Mouse (Mus musculus): ENCODE results near the gene Zfp467. TPM values are rescaled to one million over a fixed set of nuclear protein-coding genes. Genes with fewer than 3 reads are reported as not detected.

Zfp467 gene
- polyA plus RNA-seq, 1 experiment: 1.7 TPM

DNA sequence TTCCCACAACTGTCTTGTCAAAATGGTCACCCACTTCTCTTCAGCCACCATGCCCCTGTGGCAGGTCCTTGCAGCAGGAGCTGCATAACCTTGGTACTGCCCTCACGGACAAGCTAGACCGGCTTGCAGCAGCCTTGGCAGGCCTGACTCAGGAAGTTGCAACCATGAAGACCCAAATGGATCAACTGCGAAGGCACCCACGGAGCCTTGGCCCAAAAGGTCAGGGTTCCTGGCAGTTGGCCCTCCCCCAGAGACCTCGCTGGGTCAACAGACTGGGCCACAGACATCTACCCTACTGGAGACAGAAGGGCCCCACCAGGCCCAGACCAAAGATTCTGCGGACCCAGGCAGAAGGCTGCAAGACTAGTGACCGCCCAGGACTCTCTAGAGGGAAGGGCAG lies 30.0 kb downstream of the Zfp467 start:
- Histone ChIP-seq H3K4me3 (no peak overlapping the region), H3ac (ENCODE audit: control insufficient read depth, insufficient read length) (no peak overlapping the region), H3K4me2 (ENCODE audit: low read depth) (no peak overlapping the region), H3K79me2 (ENCODE audit: control insufficient read depth, insufficient read depth) (no peaks in the 10 kb centered on the region), H3K27me3 (ENCODE audit: control insufficient read depth, insufficient read depth, insufficient read length) (no peaks in the 10 kb centered on the region), H3K36me3 (ENCODE audit: control insufficient read depth, insufficient read depth) (no peaks in the 10 kb centered on the region)
- TF ChIP-seq TCF12 (IDR thresholded peaks at IDR 0.05; ENCODE audit: insufficient read depth, poor library complexity, severe bottlenecking) (no peak), REST (IDR thresholded peaks at IDR 0.05; ENCODE audit: insufficient read depth, insufficient read length) (no peak), SRF (IDR thresholded peaks at IDR 0.05; ENCODE audit: control insufficient read depth, insufficient read length, low read depth) (no peak), POLR2AphosphoS2 (IDR thresholded peaks at IDR 0.05; ENCODE audit: insufficient read length, low read depth) (no peak), MYOD1 (IDR thresholded peaks at IDR 0.05; ENCODE audit: control insufficient read depth in 1 of 3, insufficient read length in 2 of 3, low read depth in 2 of 3) (no peak), CEBPB (IDR thresholded peaks at IDR 0.05; ENCODE audit: insufficient read depth, poor library complexity, severe bottlenecking) (no peak), USF1 (IDR thresholded peaks at IDR 0.05; ENCODE audit: low read depth) (no peak), E2F4 (IDR thresholded peaks at IDR 0.05; ENCODE audit: insufficient read depth) (no peak), MAX (IDR thresholded peaks at IDR 0.05; ENCODE audit: low read depth) (no peak), POLR2A (IDR thresholded peaks at IDR 0.05; ENCODE audit: insufficient read length, low read depth) (no peak), TCF3 (IDR thresholded peaks at IDR 0.05; ENCODE audit: insufficient read length, low read depth) (no peak), MYOG (IDR thresholded peaks at IDR 0.05; ENCODE audit: control insufficient read depth in 1 of 3, insufficient read depth in 1 of 3, insufficient read length in 2 of 3, low read depth in 2 of 3) (no peak)

GRCm38 (mm10) chr6:48414886-48415285 lies 30.7 kb downstream of the Zfp467 start:
- Histone ChIP-seq H3K4me2 (ENCODE audit: low read depth) (no peak overlapping the region), H3K36me3 (ENCODE audit: control insufficient read depth, insufficient read depth) (no peaks in the 10 kb centered on the region), H3K79me2 (ENCODE audit: control insufficient read depth, insufficient read depth) (no peaks in the 10 kb centered on the region), H3ac (ENCODE audit: control insufficient read depth, insufficient read length) (no peak overlapping the region), H3K4me3 (no peak overlapping the region), H3K27me3 (ENCODE audit: control insufficient read depth, insufficient read depth, insufficient read length) (no peaks in the 10 kb centered on the region)
- TF ChIP-seq TCF3 (IDR thresholded peaks at IDR 0.05; ENCODE audit: insufficient read length, low read depth) (no peak), MAX (IDR thresholded peaks at IDR 0.05; ENCODE audit: low read depth) (no peak)

DNA sequence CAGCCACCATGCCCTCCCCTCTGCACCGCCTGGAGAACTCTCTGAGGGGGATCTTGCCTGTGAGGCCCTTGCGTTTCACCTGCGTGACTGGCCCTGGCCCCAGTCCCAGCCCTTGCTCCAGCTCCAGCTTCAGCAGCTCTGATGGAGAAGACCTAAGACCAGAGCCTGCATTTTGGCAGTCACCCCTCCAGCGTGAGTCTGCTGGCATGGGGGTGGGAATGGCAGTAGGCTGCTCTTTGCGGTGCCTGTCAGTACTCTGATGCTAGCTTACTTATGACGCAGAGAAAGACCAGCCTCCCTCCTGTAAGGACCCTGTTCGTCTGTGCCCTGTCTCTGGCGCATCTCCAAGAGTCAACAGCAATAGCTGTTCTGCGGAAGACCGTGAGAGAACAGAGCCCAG lies 32.5 kb downstream of the Zfp467 start:
- Histone ChIP-seq H3K4me2 (ENCODE audit: low read depth) (no peak overlapping the region), H3K27me3 (ENCODE audit: control insufficient read depth, insufficient read depth, insufficient read length) (no peaks in the 10 kb centered on the region), H3K36me3 (ENCODE audit: control insufficient read depth, insufficient read depth) (no peaks in the 10 kb centered on the region), H3ac (ENCODE audit: control insufficient read depth, insufficient read length) (no peak overlapping the region), H3K79me2 (ENCODE audit: control insufficient read depth, insufficient read depth) (no peaks in the 10 kb centered on the region), H3K4me3 (no peak overlapping the region)
- TF ChIP-seq SRF (IDR thresholded peaks at IDR 0.05; ENCODE audit: control insufficient read depth, insufficient read length, low read depth): no peak
- TF ChIP-seq MAX (IDR thresholded peaks at IDR 0.05; ENCODE audit: low read depth): no peak
- no peak for TF ChIP-seq REST (IDR thresholded peaks at IDR 0.05; ENCODE audit: insufficient read depth, insufficient read length)
- no peak for TF ChIP-seq MYOD1 (IDR thresholded peaks at IDR 0.05; ENCODE audit: control insufficient read depth in 1 of 3, insufficient read length in 2 of 3, low read depth in 2 of 3)
- TF ChIP-seq POLR2A (IDR thresholded peaks at IDR 0.05; ENCODE audit: insufficient read length, low read depth): no peak
- no peak for TF ChIP-seq TCF12 (IDR thresholded peaks at IDR 0.05; ENCODE audit: insufficient read depth, poor library complexity, severe bottlenecking)
- TF ChIP-seq POLR2AphosphoS2 (IDR thresholded peaks at IDR 0.05; ENCODE audit: insufficient read length, low read depth): no peak
- TF ChIP-seq USF1 (IDR thresholded peaks at IDR 0.05; ENCODE audit: low read depth): no peak
- TF ChIP-seq TCF3 (IDR thresholded peaks at IDR 0.05; ENCODE audit: insufficient read length, low read depth): no peak
- no peak for TF ChIP-seq MYOG (IDR thresholded peaks at IDR 0.05; ENCODE audit: control insufficient read depth in 1 of 3, insufficient read depth in 1 of 3, insufficient read length in 2 of 3, low read depth in 2 of 3)

GRCm38 (mm10) chr6:48412662-48413061 lies 33.0 kb downstream of the Zfp467 start:
- TF ChIP-seq REST (IDR thresholded peaks at IDR 0.05; ENCODE audit: insufficient read depth, insufficient read length) (no peak), MYOG (IDR thresholded peaks at IDR 0.05; ENCODE audit: control insufficient read depth in 1 of 3, insufficient read depth in 1 of 3, insufficient read length in 2 of 3, low read depth in 2 of 3) (no peak), TCF12 (IDR thresholded peaks at IDR 0.05; ENCODE audit: insufficient read depth, poor library complexity, severe bottlenecking) (no peak)
- Histone ChIP-seq H3K27me3 (ENCODE audit: control insufficient read depth, insufficient read depth, insufficient read length) (no peaks in the 10 kb centered on the region), H3K4me3 (no peak overlapping the region), H3K36me3 (ENCODE audit: control insufficient read depth, insufficient read depth) (no peaks in the 10 kb centered on the region), H3K4me2 (ENCODE audit: low read depth) (no peak overlapping the region), H3K79me2 (ENCODE audit: control insufficient read depth, insufficient read depth) (no peaks in the 10 kb centered on the region), H3ac (ENCODE audit: control insufficient read depth, insufficient read length) (no peak overlapping the region)

DNA sequence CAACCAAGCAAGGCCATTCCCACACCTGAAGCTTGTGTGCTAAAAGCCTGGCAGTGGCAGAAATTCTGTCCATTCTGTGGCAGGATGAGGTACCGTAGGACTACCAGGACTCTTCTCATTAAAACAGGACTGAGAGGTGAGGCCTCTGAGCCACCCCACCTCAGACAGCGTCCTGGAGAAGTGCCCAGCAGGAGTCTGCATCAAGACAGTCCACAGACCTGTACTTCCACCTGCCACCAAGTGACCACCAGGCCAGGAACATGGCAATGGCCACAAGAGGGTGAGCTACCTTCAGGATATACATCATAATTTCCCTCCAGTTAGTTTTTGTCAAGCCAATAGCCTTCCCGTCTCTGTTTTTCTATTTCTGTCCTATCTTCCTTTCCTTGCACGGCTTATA lies 33.5 kb downstream of the Zfp467 start:
- Histone ChIP-seq H3K4me3 (no peak overlapping the region), H3K4me2 (ENCODE audit: low read depth) (no peak overlapping the region), H3ac (ENCODE audit: control insufficient read depth, insufficient read length) (no peak overlapping the region), H3K36me3 (ENCODE audit: control insufficient read depth, insufficient read depth) (no peaks in the 10 kb centered on the region), H3K79me2 (ENCODE audit: control insufficient read depth, insufficient read depth) (no peaks in the 10 kb centered on the region), H3K27me3 (ENCODE audit: control insufficient read depth, insufficient read depth, insufficient read length) (no peaks in the 10 kb centered on the region)
- TF ChIP-seq POLR2A (IDR thresholded peaks at IDR 0.05; ENCODE audit: insufficient read length, low read depth) (no peak), SRF (IDR thresholded peaks at IDR 0.05; ENCODE audit: control insufficient read depth, insufficient read length, low read depth) (no peak), CEBPB (IDR thresholded peaks at IDR 0.05; ENCODE audit: insufficient read depth, poor library complexity, severe bottlenecking) (no peak), USF1 (IDR thresholded peaks at IDR 0.05; ENCODE audit: low read depth) (no peak), E2F4 (IDR thresholded peaks at IDR 0.05; ENCODE audit: insufficient read depth) (no peak), MYOD1 (IDR thresholded peaks at IDR 0.05; ENCODE audit: control insufficient read depth in 1 of 3, insufficient read length in 2 of 3, low read depth in 2 of 3) (no peak), TCF12 (IDR thresholded peaks at IDR 0.05; ENCODE audit: insufficient read depth, poor library complexity, severe bottlenecking) (no peak), POLR2AphosphoS2 (IDR thresholded peaks at IDR 0.05; ENCODE audit: insufficient read length, low read depth) (no peak), MYOG (IDR thresholded peaks at IDR 0.05; ENCODE audit: control insufficient read depth in 1 of 3, insufficient read depth in 1 of 3, insufficient read length in 2 of 3, low read depth in 2 of 3) (no peak), REST (IDR thresholded peaks at IDR 0.05; ENCODE audit: insufficient read depth, insufficient read length) (no peak), TCF3 (IDR thresholded peaks at IDR 0.05; ENCODE audit: insufficient read length, low read depth) (no peak), MAX (IDR thresholded peaks at IDR 0.05; ENCODE audit: low read depth) (no peak)

All from myocyte (in vitro differentiated cells).